Mouse (Mus musculus): Measurements from ENCODE around the gene Myrfl.

Gene Myrfl

GRCm38 (mm10) chr10:116913647-116914273 lies 17.0 kb upstream of the Myrfl start:
- in situ Hi-C loops (cut with MboI; ENCODE audit: low sequenced_read_pairs) = no loop called here

GRCm38 (mm10) chr10:116912850-116913249 lies 16.1 kb upstream of the Myrfl start:
- in situ Hi-C loops (cut with MboI; ENCODE audit: low sequenced_read_pairs) = no loop called here

GRCm38 (mm10) chr10:116908901-116909642 lies 12.4 kb upstream of the Myrfl start:
- in situ Hi-C loops (cut with MboI; ENCODE audit: low sequenced_read_pairs) = no loop called here

GRCm38 (mm10) chr10:116906794-116907193 lies 10.1 kb upstream of the Myrfl start:
- in situ Hi-C loops (cut with MboI; ENCODE audit: low sequenced_read_pairs) = no loop called here

- in situ Hi-C loops (cut with MboI; ENCODE audit: low sequenced_read_pairs) = no loop called here
Measured at GRCm38 (mm10) chr10:116904503-116904908, 7.8 kb upstream of the Myrfl start.

- in situ Hi-C loops (cut with MboI; ENCODE audit: low sequenced_read_pairs) = no loop called here
Measured at GRCm38 (mm10) chr10:116895108-116895833, 1.4 kb downstream of the Myrfl start.

- in situ Hi-C loops (cut with MboI; ENCODE audit: low sequenced_read_pairs) = no loop called here
Measured at GRCm38 (mm10) chr10:116894540-116894939, 2.2 kb downstream of the Myrfl start.

GRCm38 (mm10) chr10:116893753-116894152 lies 3.0 kb downstream of the Myrfl start:
- in situ Hi-C loops (cut with MboI; ENCODE audit: low sequenced_read_pairs) = no loop called here

GRCm38 (mm10) chr10:116890587-116890986 lies 6.1 kb downstream of the Myrfl start:
- in situ Hi-C loops (cut with MboI; ENCODE audit: low sequenced_read_pairs) = no loop called here

- in situ Hi-C loops (cut with MboI; ENCODE audit: low sequenced_read_pairs) = no loop called here
Measured at GRCm38 (mm10) chr10:116884552-116884951, 12.2 kb downstream of the Myrfl start.

GRCm38 (mm10) chr10:116883531-116883930 lies 13.2 kb downstream of the Myrfl start:
- in situ Hi-C loops (cut with MboI; ENCODE audit: low sequenced_read_pairs) = no loop called here

- in situ Hi-C loops (cut with MboI; ENCODE audit: low sequenced_read_pairs) = no loop called here
Measured at GRCm38 (mm10) chr10:116877436-116877835, 19.3 kb downstream of the Myrfl start.

- in situ Hi-C loops (cut with MboI; ENCODE audit: low sequenced_read_pairs) = no loop called here
Measured at GRCm38 (mm10) chr10:116874490-116874889, 22.2 kb downstream of the Myrfl start.

GRCm38 (mm10) chr10:116872016-116872410 lies 24.7 kb downstream of the Myrfl start:
- in situ Hi-C loops (cut with MboI; ENCODE audit: low sequenced_read_pairs) = no loop called here

GRCm38 (mm10) chr10:116871329-116872015 lies 25.2 kb downstream of the Myrfl start:
- in situ Hi-C loops (cut with MboI; ENCODE audit: low sequenced_read_pairs) = no loop called here

GRCm38 (mm10) chr10:116870819-116871218 lies 25.9 kb downstream of the Myrfl start:
- in situ Hi-C loops (cut with MboI; ENCODE audit: low sequenced_read_pairs) = no loop called here

- in situ Hi-C loops (cut with MboI; ENCODE audit: low sequenced_read_pairs) = no loop called here
Measured at GRCm38 (mm10) chr10:116853159-116853845, 43.4 kb downstream of the Myrfl start.

- in situ Hi-C loops (cut with MboI; ENCODE audit: low sequenced_read_pairs) = loop anchor here (25.0 kb wide), 1 partner anchor 512 kb away; no protein-coding TSS in a partner anchor
Measured at GRCm38 (mm10) chr10:116848749-116849473, 47.8 kb downstream of the Myrfl start.

- in situ Hi-C loops (cut with MboI; ENCODE audit: low sequenced_read_pairs) = loop anchor here (25.0 kb wide), 1 partner anchor 504 kb away; no protein-coding TSS in a partner anchor
Measured at GRCm38 (mm10) chr10:116841551-116841950, 55.2 kb downstream of the Myrfl start.

- in situ Hi-C loops (cut with MboI; ENCODE audit: low sequenced_read_pairs) = loop anchor here (25.0 kb wide), 1 partner anchor 493 kb away; no protein-coding TSS in a partner anchor
Measured at GRCm38 (mm10) chr10:116830676-116831075, 66.0 kb downstream of the Myrfl start.

Data from CH12F3 (cell line).